Mouse (Mus musculus) lung, postnatal 10 days (tissue): ENCODE measurements around the gene Spocd1.

Source experiments
- DNase-seq: peaks from one replicate; pipeline ENCODE4 v3.0.0; 2021

The Spocd1 gene

DNA sequence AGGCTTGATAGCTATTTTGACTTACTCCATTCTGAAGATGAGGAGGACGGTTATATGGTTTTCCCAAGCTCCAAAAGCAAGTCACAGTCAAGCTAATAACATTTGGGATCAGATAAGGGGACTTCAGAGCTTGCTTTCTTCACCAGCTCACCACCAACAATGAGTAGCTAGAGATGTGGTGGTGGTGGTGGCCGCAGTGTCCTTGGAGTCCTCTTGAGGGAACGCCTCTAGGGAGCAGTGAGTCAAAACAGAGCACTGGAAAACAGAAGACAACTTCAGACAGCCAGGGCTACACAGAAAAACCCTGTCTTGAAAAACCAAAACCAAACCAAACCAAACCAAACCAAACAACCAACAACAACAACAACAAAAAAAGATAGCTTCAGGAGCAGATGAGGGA, 10.1 kb upstream of the Spocd1 start:
- no peak for DNase-seq

DNA sequence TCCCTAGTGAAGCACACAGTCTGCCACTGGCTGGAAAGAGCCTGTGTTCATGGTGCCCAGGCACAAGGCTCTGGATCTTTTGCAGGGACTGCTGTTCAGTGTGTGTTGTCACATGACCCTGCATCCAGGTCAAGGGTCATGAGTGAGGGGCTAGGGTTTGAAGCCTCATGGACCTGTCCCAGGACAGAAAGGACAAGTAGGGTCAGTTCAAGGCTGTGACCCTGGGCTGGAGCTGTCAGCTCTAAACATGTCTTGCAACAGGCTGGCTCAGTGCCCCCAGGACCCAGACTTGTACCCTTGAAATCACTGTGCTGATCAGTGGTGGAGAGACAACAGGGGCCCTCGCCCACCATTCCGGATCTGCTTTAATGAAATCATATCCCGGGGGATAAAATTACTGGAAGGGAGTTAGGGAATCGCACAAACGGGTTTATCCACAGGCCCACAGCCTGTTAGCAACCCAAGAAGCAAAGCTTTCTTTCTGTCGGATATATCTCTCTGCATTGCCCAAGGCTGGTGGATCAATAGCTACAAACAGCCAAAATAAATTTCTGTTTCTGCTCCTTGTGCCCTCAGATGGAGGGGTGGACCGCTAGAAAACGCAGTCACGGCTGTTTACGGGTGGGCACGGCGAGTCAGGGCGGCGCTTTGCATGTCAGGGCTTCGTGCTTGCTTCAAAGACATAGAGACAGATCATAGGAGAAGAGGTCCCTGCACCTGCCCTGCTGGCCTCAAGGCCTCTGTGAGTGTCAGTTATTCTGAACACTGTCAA, 8.3 kb upstream of the Spocd1 start:
- no peak for DNase-seq

DNA sequence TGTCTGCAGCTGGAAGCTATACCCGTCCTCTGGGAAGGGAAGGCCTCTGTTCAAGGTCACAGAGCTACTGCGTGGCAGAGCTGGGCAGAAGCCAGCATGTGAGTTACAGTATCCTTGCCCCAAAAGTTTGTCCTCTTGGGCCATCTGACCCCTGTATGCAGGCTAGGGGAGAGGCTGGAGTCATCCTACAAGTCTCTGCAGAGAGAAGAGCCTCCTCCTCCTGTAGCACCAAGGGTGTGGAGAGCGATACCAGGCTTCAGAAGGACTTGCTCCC, 7.8 kb upstream of the Spocd1 start:
- no peak for DNase-seq

DNA sequence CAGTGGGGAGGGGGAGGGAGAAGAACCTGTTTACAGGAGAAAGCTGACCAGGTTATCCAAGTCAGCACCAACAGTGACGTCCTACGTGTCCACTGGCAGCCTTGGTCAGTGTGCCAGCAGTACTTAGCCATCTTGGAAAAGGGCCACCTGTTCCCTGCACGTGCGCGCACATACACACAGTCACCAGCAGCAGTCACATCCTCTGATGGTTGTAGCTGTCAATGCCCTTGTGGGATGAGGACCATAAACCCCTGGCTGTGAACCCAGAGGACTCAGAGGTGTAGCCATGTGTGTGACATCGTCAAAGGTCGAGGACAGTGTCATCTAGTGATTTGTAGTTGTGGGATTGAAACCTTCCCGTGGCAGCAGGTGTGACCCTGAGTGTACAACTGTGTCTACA, 4.9 kb upstream of the Spocd1 start:
- DNase-seq = no peak

DNA sequence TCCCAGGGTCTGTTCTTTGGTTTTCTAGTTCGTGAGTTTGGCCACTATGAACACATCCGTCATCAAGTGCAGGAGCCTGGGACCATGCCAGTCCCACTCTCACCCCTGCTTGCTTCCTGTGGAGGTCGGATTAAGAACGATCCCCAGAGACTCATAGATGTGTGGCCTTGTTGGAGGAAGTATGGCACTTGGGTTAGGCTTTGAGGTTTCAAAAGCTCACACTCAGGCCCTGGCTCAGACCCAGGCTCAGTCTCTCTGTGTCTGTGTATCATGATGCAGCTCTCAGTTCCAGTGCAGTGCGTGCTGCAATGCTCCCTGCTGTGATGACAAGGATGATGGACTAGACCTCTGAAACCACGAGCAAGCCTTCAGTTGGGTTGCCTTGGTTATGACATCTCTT, 4.4 kb upstream of the Spocd1 start:
- peak; percentile 43 for DNase-seq

DNA sequence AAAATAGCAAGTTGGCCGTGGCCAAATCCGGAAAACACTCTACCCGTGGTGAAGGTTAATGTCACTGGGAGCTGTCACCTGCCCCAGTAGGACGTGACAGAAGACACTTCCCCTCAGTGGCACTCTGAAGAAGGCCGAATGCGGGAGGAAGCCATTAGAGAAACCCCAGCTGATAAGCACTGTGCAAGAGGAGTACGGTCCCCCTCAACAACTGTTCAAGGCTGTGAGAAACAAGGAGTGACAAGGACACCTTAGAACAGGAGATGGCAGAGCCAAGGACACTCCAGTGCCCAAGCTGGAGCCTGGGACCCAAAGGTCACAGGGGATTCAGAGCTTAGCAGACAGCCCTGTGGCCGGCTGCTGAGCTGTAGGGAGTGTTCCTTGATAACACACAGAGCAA, 2.5 kb upstream of the Spocd1 start:
- no peak for DNase-seq

DNA sequence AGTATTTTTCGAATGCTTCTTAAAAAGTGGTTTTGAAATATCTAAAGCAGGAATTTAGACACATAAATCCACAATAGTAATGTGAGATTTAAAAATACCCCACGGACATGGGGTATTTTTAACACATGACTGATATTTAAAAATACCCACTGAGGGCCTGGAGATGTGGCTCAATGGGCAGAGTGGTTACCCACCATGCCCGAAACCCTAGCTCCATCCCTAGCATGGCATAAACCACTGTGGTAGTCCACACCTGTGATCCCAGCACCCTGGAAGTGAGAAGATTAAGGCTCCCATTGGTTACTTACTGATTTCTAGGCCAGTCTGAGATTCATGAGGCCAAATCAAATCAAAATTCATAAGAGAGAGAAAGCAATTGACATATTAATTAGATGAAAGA, 2.0 kb upstream of the Spocd1 start:
- no peak for DNase-seq

DNA sequence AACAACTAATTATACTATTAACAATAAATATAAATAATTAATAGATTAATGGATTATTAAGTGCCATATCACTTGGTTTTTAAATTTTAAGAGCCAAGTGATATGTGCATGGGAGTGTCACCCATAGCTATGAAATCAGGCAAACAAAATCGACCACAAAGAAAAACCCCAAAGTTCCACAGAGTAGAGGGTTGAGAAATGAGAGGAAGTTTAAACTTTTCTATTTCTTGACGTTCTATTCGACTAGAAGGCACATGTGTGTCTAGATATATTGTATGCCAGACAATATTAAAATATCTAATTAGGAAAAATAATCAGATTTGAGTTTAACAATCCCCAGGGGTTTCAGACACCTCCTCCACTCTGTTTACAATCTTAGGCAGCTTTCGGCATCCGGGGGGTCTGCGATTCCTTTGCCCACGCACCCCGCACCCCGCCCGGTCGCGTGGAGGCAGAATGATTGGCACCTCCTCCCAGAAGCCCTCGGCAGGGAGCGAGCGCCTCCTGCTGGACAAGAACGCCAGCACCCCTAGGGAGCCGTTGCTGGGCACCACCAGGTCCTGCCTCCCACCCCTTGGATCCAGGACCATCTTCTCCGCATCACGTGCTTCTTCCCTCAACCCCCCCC, 811 bp upstream of the Spocd1 start:
- peak; percentile 90 for DNase-seq

DNA sequence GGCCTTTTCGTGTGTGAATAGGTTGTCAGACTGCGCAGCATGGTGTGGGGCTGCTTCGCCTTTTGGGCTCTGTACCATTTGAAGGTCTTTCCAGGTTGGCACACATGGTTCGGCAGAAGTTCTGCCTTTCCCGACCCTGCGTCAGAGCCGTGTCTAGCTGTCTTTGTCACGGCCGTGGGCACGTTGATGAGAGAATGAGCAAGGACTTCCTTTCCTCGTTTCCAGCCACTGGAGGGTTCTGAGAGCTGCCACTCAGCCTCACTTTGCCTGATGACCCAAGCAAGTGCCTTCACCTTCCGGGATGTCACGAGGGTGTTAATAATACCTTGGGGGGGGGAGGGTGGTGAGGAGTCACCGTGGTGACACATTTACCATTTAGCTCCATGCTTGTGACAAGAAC, 4.6 kb downstream of the Spocd1 start:
- no peak for DNase-seq

DNA sequence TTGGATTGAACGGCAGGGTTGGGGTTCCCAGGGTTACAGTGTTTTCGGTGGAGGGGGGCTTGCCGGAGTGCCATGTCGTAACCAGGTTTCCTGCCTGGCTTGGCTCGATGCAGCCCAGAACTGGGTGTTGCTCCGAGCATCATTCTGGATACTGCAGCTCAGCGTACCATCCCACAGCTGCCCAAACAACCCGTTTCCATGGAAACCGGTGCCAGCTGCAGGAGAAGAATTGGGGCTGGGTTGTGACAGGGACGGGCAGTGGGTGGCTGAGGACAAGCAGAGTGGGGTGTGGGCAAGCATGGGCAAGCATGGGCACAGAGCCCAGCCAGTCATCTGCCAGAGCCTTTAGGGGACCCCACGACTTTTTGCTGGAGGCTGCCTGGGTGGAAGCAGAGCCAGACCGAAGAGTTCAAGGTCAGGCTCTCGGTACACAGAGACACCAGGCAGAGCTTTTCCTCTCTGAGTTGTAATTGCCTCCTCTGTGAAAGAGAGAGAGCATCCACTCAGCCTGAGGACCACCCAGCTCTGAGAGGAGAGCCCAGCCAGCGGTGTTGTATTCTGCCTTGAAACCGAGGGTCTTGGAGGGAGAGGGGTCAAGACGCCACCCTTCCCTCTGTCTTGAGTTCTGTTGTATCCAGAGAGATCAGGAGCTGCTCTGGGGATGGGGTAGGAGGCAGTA, 5.3 kb downstream of the Spocd1 start:
- DNase-seq = no peak

DNA sequence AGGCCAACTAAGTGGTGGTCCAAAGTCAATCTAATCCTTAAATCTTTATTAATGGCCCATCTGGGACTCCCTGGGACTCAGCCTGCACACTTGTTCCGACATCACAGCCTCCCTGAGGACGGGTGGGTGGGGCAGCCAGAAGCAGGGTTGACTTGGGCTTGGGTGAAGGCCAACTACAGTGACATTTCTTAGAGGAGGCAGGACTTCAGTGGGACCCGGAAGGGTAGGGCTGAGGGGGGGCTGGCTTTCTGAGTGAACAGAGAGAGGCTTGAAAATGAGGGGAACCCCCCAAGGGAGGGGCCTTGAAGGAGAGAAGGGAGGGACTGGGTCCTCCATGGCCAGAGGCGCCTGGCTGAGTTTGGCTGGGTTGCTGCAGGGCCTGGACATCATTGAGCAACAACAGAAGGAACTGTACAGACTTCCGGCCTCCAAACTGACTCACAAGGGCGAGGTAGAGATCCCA, 22.3 kb downstream of the Spocd1 start:
- DNase-seq = peak; percentile 80

DNA sequence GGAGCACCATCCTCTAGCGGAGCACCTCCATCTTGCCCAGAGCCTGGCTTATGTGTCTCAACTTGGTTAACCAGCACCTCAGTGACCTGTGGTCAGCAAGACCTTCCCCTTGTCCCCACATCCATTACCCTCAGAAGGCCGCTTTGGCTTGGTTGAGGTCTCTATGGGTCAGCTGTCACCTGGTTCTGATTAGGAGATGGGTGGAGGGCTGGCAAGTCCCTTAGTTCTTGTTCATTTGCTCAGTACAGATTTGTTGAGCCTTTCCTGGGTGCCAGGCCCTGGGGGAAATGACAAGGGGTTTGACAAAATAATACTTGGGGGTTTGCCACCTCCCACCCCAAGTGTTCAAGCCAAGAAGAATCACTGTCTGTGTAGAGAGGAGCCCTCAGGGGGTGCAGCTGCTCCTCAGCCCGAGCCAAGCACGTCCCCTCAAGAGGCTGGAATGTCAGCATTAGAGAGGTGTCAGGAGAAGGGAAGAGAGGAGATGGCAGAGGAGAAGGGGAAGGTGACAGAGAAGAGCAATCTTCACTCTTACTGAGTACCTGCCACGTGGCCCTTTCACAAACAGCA, 23.3 kb downstream of the Spocd1 start:
- DNase-seq = no peak

DNA sequence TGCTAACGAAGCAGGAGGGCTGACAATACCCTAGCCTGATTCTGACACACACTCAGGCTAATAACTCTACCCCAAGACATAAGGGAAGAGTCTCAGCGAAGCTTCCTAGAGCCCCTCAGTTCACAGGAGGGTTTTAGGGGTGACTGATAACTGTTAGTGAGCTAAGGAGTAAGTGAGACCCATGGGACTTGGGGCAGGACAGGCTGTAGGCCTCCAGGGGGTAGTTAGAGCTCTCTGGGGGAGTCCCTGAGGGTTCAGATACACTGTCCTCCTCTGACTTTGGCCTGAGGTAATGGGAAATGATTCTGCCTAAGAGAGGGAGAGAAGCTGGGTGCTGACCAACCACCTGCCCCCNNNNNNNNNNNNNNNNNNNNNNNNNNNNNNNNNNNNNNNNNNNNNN, 25.5 kb downstream of the Spocd1 start:
- no peak for DNase-seq

DNA sequence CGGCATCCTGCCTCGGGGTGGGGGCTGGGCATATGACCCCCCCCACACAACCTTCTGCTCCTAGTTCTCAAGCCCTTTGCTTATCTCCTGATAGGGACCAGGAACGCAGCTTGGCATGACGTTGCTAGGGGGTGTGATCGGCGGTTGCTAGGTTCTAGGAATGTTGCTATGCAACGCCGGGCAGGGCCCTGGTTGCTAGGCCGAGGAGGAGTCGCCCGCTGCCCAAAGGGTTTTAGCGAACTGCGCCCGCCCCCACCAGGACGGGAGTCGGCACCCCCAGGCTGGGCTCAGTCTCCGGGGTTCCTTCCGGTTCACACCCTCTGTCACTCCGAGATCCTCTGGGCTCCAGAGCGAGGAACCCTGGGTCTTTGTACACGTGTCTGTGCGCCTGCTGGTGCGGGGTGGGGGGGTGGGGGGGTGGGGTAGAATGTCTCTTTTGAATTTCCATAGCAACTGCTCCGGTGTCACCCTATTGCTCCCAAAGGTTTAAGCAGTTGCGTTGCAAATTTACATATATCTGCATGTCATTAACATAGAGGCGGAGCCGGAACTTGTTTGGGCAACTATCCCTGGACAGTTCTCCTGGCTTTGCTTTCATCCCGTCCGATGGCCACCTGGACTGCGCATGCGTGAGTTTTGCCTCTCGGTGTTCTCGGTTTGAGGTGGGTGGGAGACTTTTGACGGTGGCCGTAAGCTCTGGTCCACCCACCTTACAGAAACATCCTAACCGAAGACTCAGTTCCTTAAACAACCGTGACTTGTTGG, 31.3 kb downstream of the Spocd1 start:
- peak; percentile 80 for DNase-seq

DNA sequence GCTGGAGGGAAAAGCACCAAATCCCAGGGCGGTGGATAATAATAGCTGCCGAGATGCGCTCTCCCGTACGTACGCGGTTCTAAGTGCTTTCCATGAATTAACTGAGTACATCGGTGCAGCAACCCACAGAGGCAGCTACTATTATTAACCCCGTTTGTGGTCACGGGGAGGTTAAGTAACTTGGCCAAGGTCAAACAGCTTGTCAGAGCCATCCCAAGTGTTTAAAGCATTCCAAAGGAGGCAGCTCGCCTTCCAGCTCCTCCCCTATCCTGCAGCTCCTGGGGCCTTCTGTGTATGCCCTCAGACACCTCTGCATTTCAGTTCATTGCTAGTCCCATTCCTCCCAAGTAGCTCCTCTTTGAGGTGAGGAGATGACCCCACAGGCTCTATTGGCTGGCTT, 36.2 kb downstream of the Spocd1 start:
- DNase-seq = no peak

DNA sequence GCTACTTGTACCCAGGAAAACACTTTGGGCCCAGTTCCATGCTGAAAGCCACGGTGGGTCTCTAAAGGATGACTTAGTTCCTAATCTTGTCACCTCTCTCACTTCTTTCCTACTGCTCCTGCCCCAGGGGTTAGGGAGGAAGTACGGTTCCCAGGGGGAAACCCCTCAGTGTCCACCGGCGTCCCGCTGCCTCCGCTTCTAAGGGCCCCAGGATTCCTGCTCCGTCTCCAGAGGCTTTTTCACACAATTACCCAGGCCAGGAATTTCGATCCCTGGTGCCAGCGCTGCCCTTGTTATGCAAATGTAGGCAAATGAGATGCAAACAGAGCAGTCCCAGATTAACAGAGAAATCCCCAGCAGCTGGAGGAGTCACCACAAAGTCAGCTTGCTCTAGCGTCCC, 37.2 kb downstream of the Spocd1 start:
- no peak for DNase-seq

DNA sequence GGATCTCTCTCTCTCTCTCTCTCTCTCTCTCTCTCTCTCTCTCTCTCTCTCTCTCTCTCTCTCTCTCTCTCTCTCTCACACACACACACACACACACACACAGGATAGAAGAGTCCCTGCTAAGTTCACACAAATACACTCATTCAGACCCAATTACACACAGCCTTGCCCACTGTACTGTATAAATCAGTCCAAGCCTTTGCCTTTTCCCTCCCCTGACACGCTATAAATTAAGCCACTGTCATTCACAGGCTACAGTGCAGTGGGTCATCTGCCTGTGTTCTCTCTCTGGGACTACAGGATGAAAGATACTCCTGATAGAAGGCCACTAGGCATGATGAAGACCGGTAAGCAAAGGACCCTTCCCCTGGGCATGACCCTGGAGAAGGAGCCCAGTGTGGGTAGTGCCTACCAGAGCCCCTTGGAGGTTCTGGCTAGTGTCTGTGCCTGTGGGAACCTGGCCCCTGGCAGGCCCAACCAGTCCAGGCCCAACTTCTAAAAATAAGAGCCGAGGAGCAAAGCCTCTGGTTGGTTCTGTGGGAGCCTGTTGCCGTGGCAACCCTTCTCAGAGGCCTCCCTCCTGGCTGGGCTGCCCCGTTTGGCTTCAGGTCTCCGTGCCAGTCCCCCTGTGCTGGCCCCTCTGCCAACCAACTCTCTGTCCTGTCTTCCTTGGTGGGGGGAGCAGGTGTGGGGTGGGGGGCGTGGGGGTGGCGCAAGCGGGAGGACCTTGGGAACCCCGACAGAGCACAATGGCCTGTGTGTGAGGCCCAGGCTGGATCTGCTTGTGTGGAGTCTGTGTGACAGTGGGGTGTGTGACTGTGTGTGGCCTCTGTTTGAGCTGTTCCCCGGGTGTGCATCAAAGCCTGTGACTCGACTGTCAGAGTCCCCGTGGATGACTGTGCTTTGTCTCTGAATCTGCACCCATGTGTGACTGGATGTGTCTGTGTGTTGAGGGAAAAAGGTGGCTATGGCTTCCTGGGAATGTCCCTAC, 38.3 kb downstream of the Spocd1 start:
- DNase-seq = no peak

DNA sequence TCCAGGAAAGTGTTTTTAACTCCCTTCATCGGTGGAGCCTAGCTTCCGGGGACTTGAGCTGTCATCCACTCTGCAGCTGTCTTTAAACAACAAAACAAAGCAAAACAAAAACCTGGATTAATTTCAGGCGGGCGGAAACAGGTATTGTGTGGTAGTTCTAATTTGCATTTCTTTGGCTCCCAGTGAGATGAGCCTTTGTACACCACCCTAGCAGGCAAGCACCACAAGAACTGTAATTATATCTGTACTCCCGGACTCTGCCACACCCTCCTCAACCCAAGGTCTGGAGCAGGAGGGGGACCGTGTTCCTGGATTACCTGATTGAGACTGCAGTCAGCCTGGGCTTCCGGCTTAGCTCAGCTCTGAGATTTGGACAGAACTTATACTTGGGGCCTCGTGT, 41.1 kb downstream of the Spocd1 start:
- DNase-seq = no peak

DNA sequence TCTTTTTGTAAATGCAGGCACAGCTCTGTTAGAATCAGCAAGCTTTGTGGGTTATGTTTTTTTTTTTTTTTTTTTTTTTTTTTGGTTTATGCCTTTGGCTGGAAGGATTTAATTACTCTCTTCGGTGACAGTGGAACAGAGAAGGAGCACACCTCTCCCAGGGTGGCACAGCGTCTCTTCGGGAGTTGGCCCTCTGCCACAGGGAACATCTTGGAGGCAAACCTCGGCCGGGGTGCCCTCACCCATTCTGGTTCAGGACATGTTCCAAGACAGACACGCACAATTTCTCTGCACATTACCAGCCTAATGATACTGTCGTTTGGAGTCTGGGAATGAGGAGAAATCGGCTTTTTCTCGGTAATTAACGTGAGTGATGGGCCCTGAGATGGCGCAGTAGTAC, 41.8 kb downstream of the Spocd1 start:
- DNase-seq = no peak

DNA sequence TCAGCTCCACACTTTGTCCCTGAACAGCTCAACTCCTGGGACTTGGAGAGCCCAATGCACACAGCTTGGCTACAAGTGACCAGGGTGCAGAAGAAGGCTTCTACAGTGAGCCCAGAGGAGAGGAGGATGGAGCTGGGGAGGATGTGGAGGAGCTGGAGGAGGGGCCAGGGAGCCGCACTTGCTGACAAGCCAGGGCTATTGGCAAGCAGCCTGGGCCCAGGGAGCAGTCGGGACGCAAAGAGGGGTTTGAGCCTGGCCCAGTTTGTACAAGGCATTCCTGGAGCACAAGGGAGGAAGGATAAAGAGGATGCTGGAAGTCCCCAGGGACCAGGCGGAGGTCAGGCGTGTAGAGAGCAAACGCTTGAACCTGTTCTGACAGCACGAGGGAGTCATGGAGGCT, 42.9 kb downstream of the Spocd1 start:
- DNase-seq = peak; percentile 47

DNA sequence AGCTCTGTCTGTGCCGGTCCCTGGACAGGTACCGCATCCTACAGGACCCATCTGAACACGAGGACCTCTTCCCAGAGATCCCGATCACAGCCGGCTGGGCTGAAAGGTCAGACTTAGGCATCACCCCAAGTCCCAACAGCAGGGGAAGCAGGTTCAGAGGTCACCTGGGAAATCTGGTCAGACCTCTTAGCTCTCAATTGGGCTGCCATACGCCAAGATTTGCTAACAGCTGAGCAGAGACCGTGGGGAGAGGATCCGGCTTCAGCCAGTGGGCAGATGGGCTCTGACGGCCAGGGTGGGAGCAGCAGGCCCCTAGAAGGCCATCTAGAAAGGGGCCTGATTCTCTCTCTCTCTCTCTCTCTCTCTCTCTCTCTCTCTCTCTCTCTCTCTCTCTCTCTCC, 45.2 kb downstream of the Spocd1 start:
- DNase-seq = no peak

DNA sequence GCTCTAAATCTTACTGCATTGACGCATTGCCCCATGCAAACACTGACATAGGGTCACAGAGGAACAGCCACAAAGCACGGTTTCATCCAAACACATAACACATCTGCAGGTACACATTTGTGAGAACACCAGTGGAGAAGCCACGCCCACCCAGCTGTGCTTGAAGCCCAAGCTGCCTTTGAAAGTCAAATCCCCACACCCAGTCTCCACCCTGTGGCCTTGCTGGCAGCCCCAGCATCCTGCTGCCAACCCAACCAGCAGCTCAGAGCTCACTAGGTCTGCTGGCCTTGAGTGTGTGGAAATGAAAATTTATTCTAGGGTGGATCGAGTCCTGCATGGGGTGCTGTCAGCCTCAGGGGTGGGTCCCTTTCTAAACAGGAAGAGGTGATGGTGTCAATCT, 48.2 kb downstream of the Spocd1 start:
- DNase-seq = no peak
